Mouse (Mus musculus): ENCODE measurements around the gene Il16. TPM values are rescaled to one million over a fixed set of nuclear protein-coding genes. Genes with fewer than 3 reads are reported as not detected.

Gene Il16
- polyA plus RNA-seq, 1 experiment from 2014 or later: 7.2 TPM

DNA sequence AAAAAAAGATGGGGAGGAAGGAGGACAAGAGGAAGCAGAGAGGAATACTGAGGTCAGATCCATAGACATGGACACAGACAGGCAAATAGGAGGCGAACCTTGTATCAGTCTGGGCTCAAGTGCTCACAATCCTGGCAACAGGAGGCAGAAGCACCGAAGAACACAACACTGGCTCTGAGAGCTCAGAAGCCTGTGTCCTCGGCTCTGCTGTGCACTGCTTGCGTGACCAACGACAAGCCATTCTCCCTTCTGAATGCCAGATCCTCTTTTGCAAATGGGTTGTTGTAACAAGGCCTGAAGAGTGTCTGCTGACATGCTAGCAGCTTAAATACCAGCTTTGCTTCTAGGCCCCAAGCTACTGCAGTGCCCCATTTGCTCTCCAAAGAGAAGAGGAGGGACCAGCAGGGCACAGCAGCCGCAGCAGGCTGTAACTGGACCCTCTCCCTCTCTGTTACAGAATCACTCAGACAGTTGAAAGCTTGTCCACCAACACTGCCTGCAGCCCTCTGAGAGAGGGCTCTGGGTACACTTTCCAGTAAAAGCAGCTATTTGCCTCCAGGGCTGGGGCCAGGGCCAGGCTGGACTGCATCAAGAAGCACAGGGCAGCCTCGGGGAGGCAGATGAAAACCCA, 5.7 kb downstream of the Il16 start:
- peak overlapping the region; percentile 59 for H3K27ac ChIP-seq (replicated peaks; ENCODE audit: low read depth, low read length)
- DNase-seq (ENCODE audit: low spot score) (peak; percentile 45), ATAC-seq (ENCODE audit: low read depth) (peak; percentile 69)
- no peak overlapping the region for H3K4me3 ChIP-seq (ENCODE audit: low read depth, low read length)
- no peak overlapping the region for H3K9ac ChIP-seq (ENCODE audit: low read depth, low read length)
- H3K36me3 ChIP-seq (ENCODE audit: control insufficient read depth, insufficient read depth, low read length): no peaks in the 10 kb centered on the region
- no peak overlapping the region for H3K4me2 ChIP-seq (ENCODE audit: low read depth, low read length)
- peaks cover 10% of the 10 kb centered on the region for H3K4me1 ChIP-seq (ENCODE audit: control insufficient read depth, insufficient read depth, low read length)
- H3K9me3 ChIP-seq (ENCODE audit: control insufficient read depth, low read length): no peaks in the 10 kb centered on the region
- 19% methylated on average over 7 of the region's 7 CpGs for WGBS
- no peaks in the 10 kb centered on the region for H3K27me3 ChIP-seq (replicated peaks; ENCODE audit: control insufficient read depth, insufficient read depth, low read length)

DNA sequence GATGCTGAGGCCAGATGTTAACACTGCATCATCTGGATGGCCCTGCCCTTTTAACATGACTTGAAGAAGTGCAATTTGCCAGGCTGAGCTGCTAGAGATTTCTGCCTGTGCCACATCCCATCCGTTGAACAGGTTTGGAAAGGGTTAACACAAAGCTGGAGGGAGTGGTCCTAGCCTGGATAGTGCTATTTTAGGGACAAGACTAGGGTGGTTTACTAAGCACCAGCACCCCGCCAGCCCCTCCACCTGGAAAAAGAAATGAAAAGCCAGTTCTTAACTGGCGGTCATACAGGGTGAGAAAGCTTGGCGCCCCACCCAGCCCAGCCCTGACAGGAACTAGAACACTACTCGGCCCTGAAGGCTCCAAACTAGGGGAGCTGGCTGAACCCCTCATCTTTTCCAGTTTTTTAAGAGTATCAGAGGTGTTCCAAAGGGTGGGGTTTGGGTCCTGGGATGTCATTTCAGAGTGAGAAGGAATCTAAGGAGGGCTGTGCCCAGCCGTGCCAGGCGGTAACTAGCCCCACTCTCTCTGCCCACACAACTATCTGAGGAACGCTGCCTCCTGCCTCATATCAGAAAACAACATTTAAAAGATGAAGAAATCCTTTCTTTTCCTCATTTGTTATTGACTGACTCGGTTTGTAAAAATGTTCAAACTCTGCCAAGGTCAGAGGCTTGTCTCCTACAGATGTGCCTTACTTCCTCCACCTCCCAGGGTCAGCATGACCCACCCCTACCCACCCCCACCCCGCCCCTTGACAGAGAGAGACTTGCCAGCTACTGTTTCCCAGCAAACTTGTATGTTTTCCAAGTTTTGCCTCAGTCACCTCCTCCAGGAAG, 6.7 kb downstream of the Il16 start:
- DNase-seq (ENCODE audit: low spot score): no peak
- H3K36me3 ChIP-seq (ENCODE audit: control insufficient read depth, insufficient read depth, low read length): no peaks in the 10 kb centered on the region
- H3K27me3 ChIP-seq (replicated peaks; ENCODE audit: control insufficient read depth, insufficient read depth, low read length): no peaks in the 10 kb centered on the region
- peaks cover 10% of the 10 kb centered on the region for H3K4me1 ChIP-seq (ENCODE audit: control insufficient read depth, insufficient read depth, low read length)
- H3K4me3 ChIP-seq (ENCODE audit: low read depth, low read length): no peak overlapping the region
- 65% methylated on average over 10 of the region's 10 CpGs for WGBS
- no peak overlapping the region for H3K4me2 ChIP-seq (ENCODE audit: low read depth, low read length)
- no peaks in the 10 kb centered on the region for H3K9me3 ChIP-seq (ENCODE audit: control insufficient read depth, low read length)
- no peak overlapping the region for H3K9ac ChIP-seq (ENCODE audit: low read depth, low read length)
- no peak overlapping the region; the same call in 1 of the 2 replicates for H3K27ac ChIP-seq (replicated peaks; ENCODE audit: low read depth, low read length)
- 0 out of 2 replicates have a peak, but pooled peaks have one; percentile 22 for ATAC-seq (ENCODE audit: low read depth)

DNA sequence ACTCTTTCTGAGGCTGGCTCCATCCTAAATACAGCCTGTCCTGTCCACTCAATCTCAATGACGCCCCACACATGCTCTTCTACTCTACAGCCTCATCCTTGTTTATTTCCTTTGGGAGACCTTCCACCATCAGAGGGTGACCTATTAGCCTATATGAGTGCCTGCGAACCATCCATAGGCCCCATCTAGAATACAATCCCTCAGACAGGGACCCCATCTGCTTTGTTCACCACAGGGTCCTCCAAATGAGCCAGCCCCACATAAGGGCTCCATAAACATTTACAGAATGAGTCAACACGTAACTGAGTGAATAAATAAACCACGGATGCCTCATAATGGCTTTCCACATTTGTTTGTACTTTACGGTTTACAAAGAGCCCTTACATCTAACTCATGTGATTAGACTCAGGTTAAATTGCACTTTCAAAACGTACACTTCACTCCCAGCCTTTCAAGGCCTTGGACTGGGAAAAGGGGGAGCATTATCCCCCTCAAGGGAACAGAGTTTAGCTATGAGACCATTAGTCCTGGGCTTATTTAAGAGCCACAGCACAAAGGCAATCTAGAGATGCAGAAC, 7.5 kb downstream of the Il16 start:
- H3K27me3 ChIP-seq (replicated peaks; ENCODE audit: control insufficient read depth, insufficient read depth, low read length): no peaks in the 10 kb centered on the region
- no peaks in the 10 kb centered on the region for H3K9me3 ChIP-seq (ENCODE audit: control insufficient read depth, low read length)
- H3K9ac ChIP-seq (ENCODE audit: low read depth, low read length): no peak overlapping the region
- ATAC-seq (ENCODE audit: low read depth) (no peak), DNase-seq (ENCODE audit: low spot score) (no peak)
- H3K36me3 ChIP-seq (ENCODE audit: control insufficient read depth, insufficient read depth, low read length): no peaks in the 10 kb centered on the region
- no peak overlapping the region for H3K4me3 ChIP-seq (ENCODE audit: low read depth, low read length)
- H3K4me2 ChIP-seq (ENCODE audit: low read depth, low read length): no peak overlapping the region
- 41% methylated on average over 6 of the region's 6 CpGs for WGBS
- no peak overlapping the region for H3K27ac ChIP-seq (replicated peaks; ENCODE audit: low read depth, low read length)
- H3K4me1 ChIP-seq (ENCODE audit: control insufficient read depth, insufficient read depth, low read length): peaks cover 10% of the 10 kb centered on the region

DNA sequence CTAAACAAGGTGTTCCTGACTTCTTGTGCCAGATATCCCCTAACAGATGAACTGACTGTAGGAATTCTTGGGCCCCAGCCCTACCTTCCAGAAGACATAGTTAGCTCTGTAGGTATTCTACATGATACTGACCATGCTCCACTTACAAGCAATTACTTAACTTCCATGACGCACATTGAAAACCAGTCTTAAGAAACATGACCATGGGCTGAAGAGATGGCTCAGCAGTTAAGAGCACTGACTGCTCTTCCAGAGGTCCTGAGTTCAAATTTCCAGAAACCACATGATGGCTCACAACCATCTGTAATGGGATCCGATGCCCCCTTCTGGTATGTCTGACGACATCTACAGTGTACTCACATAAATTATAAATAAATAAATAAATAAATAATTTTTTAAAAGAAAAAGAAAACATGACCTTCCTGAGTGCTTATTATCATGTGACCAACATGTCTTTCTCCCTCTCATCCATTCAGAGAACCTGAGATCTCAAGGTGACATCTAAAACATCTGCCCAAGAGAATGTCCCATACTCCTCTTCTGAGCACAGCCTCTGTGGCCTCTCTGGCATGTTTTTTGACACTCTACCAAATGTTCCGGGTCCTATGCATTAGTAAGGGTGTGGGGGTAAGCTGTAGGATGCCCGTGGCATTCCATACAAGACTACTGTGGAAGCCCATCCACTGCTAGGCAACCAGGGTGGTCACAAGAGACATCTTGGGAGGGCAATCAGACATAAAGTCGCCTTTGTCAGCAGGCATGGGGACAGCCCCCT, 9.0 kb downstream of the Il16 start:
- no peak overlapping the region for H3K4me3 ChIP-seq (ENCODE audit: low read depth, low read length)
- ATAC-seq (ENCODE audit: low read depth): no peak

DNA sequence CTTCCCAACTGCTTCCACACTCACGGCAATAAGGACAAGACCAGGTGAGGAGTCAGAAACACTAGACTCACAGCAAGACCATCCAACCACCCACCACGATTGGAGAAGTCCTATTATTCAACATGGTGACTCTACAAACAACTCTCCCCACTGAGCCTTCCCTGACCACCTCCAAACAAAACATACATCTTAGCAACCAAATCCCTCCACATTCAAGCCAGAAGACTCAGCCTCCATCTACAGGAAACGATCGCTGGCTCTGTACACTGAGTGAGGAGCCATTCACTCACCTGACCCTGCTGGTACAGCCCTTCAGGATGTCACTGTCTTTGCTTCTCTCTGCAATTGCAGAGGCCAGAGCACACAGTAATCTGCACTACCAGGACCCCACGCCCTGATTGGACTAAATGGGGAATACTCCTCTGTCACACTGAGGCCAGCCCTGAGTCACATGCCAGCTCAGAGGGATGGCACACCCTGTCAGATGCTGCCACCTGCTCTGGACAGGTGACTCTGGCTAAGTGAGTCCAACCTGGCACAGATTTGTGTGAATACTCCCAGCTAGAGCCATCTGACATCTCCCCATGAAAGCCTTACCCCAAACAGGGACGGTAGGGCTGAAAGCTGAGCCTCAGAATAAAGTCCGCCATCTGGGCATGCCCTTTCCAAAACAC, 10.3 kb downstream of the Il16 start:
- DNase-seq (ENCODE audit: low spot score) (no peak), ATAC-seq (ENCODE audit: low read depth) (no peak)
- Histone ChIP-seq H3K4me3 (ENCODE audit: low read depth, low read length) (no peak overlapping the region), H3K9ac (ENCODE audit: low read depth, low read length) (no peak overlapping the region), H3K36me3 (ENCODE audit: control insufficient read depth, insufficient read depth, low read length) (no peaks in the 10 kb centered on the region), H3K4me1 (ENCODE audit: control insufficient read depth, insufficient read depth, low read length) (peaks cover 10% of the 10 kb centered on the region), H3K4me2 (ENCODE audit: low read depth, low read length) (no peak overlapping the region), H3K9me3 (ENCODE audit: control insufficient read depth, low read length) (no peaks in the 10 kb centered on the region), H3K27me3 (replicated peaks; ENCODE audit: control insufficient read depth, insufficient read depth, low read length) (no peaks in the 10 kb centered on the region), H3K27ac (replicated peaks; ENCODE audit: low read depth, low read length) (no peak overlapping the region)
- WGBS: 84% methylated on average over 7 of the region's 7 CpGs

More for the DNA sequence above, 9.0 kb downstream of the Il16 start:
- Histone ChIP-seq H3K9ac (ENCODE audit: low read depth, low read length) (no peak overlapping the region), H3K4me1 (ENCODE audit: control insufficient read depth, insufficient read depth, low read length) (peaks cover 10% of the 10 kb centered on the region), H3K9me3 (ENCODE audit: control insufficient read depth, low read length) (no peaks in the 10 kb centered on the region), H3K36me3 (ENCODE audit: control insufficient read depth, insufficient read depth, low read length) (no peaks in the 10 kb centered on the region), H3K27ac (replicated peaks; ENCODE audit: low read depth, low read length) (no peak overlapping the region), H3K27me3 (replicated peaks; ENCODE audit: control insufficient read depth, insufficient read depth, low read length) (no peaks in the 10 kb centered on the region), H3K4me2 (ENCODE audit: low read depth, low read length) (no peak overlapping the region)
- WGBS: 80% methylated on average over 6 of the region's 6 CpGs
- DNase-seq (ENCODE audit: low spot score): no peak

DNA sequence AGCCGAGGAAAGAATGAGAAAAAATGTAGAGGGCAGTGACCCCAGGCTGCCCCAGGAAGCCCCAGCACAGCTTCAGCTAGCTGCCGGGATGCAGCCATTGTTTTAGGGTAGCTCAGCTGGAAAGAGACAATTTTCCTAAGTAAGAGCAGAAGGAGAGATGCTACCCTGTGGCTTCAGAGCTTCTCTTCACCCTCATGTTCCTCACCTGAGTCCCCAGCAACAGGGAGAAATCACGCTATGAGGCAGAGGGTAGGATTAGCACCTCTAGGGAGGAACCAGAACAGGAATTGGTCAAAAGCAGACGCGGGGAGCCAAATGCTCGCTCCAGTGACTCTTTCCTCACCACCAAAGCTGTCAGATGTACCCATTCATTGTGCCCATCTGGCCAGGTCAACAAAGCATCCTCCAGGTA, 10.8 kb downstream of the Il16 start:
- no peak for ATAC-seq (ENCODE audit: low read depth)
- no peak overlapping the region for H3K9ac ChIP-seq (ENCODE audit: low read depth, low read length)
- peaks cover 6% of the 10 kb centered on the region for H3K4me1 ChIP-seq (ENCODE audit: control insufficient read depth, insufficient read depth, low read length)
- no peaks in the 10 kb centered on the region for H3K27me3 ChIP-seq (replicated peaks; ENCODE audit: control insufficient read depth, insufficient read depth, low read length)
- H3K27ac ChIP-seq (replicated peaks; ENCODE audit: low read depth, low read length): no peak overlapping the region
- H3K9me3 ChIP-seq (ENCODE audit: control insufficient read depth, low read length): no peaks in the 10 kb centered on the region
- H3K36me3 ChIP-seq (ENCODE audit: control insufficient read depth, insufficient read depth, low read length): no peaks in the 10 kb centered on the region
- WGBS: 73% methylated on average over 6 of the region's 6 CpGs
- DNase-seq (ENCODE audit: low spot score): no peak
- H3K4me2 ChIP-seq (ENCODE audit: low read depth, low read length): no peak overlapping the region
- no peak overlapping the region for H3K4me3 ChIP-seq (ENCODE audit: low read depth, low read length)

DNA sequence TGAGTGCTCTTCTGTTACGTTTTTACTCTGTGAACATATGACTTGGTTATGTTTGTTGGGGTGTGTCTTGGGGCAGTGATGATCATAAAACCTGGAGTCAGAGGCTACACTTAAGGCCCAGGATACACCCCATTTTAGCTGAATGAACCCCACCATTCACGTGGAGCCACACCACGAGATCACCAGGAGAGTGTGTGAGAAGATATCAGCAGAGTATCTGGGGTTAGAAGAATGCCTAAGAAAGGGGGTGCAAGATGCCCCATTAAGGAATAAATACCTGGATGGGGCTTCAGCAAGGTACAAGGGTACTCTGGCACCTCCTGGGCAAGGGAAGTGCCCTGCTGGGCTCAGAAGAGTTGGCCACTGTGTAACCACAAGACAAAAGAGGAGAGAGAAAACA, 11.3 kb downstream of the Il16 start:
- WGBS: 91% methylated on average over 3 of the region's 3 CpGs
- H3K4me1 ChIP-seq (ENCODE audit: control insufficient read depth, insufficient read depth, low read length): peaks cover 6% of the 10 kb centered on the region
- H3K27ac ChIP-seq (replicated peaks; ENCODE audit: low read depth, low read length): no peak overlapping the region
- ATAC-seq (ENCODE audit: low read depth): no peak
- H3K4me2 ChIP-seq (ENCODE audit: low read depth, low read length): no peak overlapping the region
- H3K9ac ChIP-seq (ENCODE audit: low read depth, low read length): no peak overlapping the region
- H3K9me3 ChIP-seq (ENCODE audit: control insufficient read depth, low read length): no peaks in the 10 kb centered on the region
- no peak overlapping the region for H3K4me3 ChIP-seq (ENCODE audit: low read depth, low read length)
- H3K36me3 ChIP-seq (ENCODE audit: control insufficient read depth, insufficient read depth, low read length): no peaks in the 10 kb centered on the region
- DNase-seq (ENCODE audit: low spot score): no peak
- H3K27me3 ChIP-seq (replicated peaks; ENCODE audit: control insufficient read depth, insufficient read depth, low read length): no peaks in the 10 kb centered on the region

DNA sequence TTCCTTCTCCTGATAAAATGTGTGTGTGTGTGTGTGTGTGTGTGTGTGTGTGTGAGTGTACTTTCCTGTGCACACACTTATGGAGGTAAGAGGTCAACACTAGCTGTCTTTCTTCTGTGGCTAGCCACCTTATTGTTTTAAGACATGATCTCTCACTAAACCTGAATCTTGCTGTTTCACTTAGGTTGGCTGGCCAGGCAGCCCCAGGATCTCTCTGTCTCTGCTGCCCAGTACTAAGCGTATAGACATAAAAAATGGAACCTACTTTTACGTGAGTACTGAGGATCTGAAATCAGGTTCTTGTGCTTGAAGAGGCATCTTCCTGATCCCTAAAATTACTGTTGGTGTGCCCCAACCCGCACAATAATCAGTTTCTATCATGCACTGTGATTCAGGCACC, 12.7 kb downstream of the Il16 start:
- Histone ChIP-seq H3K9me3 (ENCODE audit: control insufficient read depth, low read length) (no peaks in the 10 kb centered on the region), H3K27ac (replicated peaks; ENCODE audit: low read depth, low read length) (no peak overlapping the region), H3K36me3 (ENCODE audit: control insufficient read depth, insufficient read depth, low read length) (no peaks in the 10 kb centered on the region), H3K9ac (ENCODE audit: low read depth, low read length) (no peak overlapping the region), H3K4me2 (ENCODE audit: low read depth, low read length) (no peak overlapping the region), H3K4me1 (ENCODE audit: control insufficient read depth, insufficient read depth, low read length) (no peaks in the 10 kb centered on the region; the same call in 1 of the 2 replicates), H3K4me3 (ENCODE audit: low read depth, low read length) (no peak overlapping the region), H3K27me3 (replicated peaks; ENCODE audit: control insufficient read depth, insufficient read depth, low read length) (no peaks in the 10 kb centered on the region)
- ATAC-seq (ENCODE audit: low read depth): no peak
- no peak for DNase-seq (ENCODE audit: low spot score)
- 93% methylated on average over 3 of the region's 3 CpGs for WGBS
